Mouse (Mus musculus) liver, embryonic 15.5 days (tissue): Measurements from ENCODE around the gene Copg1. TPM values are rescaled to one million over a fixed set of nuclear protein-coding genes. Genes with fewer than 3 reads are reported as not detected.
A peak's percentile ranks its signal among the peaks of the same experiment; 100 is the strongest.
"Not testable (repeated sequence)": the region's sequence is repeated elsewhere in the genome, so short reads cannot be mapped to it uniquely, and the experiment has no call there.

Experiments
- ATAC-seq: fragments of 200-750 bp; cut with Nextera tagmentation; 2 replicates; pipeline ENCODE4 v1.8.0; 2017; ENCODE audit warnings: moderate number of reproducible peaks, mild to moderate bottlenecking, moderate library complexity; ENCODE audit not compliant: insufficient read depth
- H3K27ac ChIP-seq: fragments of 300-500 bp; sonication (generic); replicated peaks from 2 replicates; pipeline ENCODE4 v1.5.1; 2015; ENCODE audit warnings: mild to moderate bottlenecking, inconsistent platforms
- H3K27me3 ChIP-seq: fragments of 300-500 bp; sonication (generic); 2 replicates; pipeline ENCODE4 v1.6.1; 2015; ENCODE audit warnings: mild to moderate bottlenecking, inconsistent platforms
- H3K36me3 ChIP-seq: fragments of 300-500 bp; sonication (generic); replicated peaks from 2 replicates; pipeline ENCODE4 v1.6.1; 2015; ENCODE audit warnings: moderate library complexity, mild to moderate bottlenecking, inconsistent platforms
- H3K4me1 ChIP-seq: fragments of 300-500 bp; sonication (generic); replicated peaks from 2 replicates; pipeline ENCODE4 v1.6.1; 2015; ENCODE audit warnings: inconsistent platforms
- H3K4me2 ChIP-seq: fragments of 300-500 bp; sonication (generic); 2 replicates; pipeline ENCODE4 v1.6.1; 2015; ENCODE audit warnings: moderate library complexity, mild to moderate bottlenecking, inconsistent platforms
- H3K4me3 ChIP-seq: fragments of 300-500 bp; sonication (generic); replicated peaks from 2 replicates; pipeline ENCODE4 v1.5.1; 2015; ENCODE audit warnings: mild to moderate bottlenecking, inconsistent platforms
- H3K9ac ChIP-seq: fragments of 300-500 bp; sonication (generic); 2 replicates; pipeline ENCODE4 v1.6.1; 2015; ENCODE audit warnings: moderate library complexity, mild to moderate bottlenecking, inconsistent platforms
- H3K9me3 ChIP-seq: fragments of 300-500 bp; sonication (generic); replicated peaks from 2 replicates; pipeline ENCODE4 v1.6.1; 2016; ENCODE audit warnings: inconsistent platforms
- WGBS: fragments of 180-500 bp; shearing (Covaris S2); methylation state at CpG from one replicate; pipeline ENCODE4 v1.1.7; 2015; ENCODE audit warnings: mixed read lengths; ENCODE audit not compliant: insufficient replicate concordance; 5-methylcytosine and 5-hydroxymethylcytosine counted together
- polyA plus RNA-seq: library from polyadenylated mRNA; unstranded; fragments of >200 nt; fragmentation: Nextera tagmentation; extraction: Ambion mirVana; gene quantifications from 2 replicates; pipeline ENCODE4 v1.2.1, GENCODE M21; 2015

Copg1 gene
- polyA plus RNA-seq, 1 experiment from 2014 or later: 56.2 TPM

DNA sequence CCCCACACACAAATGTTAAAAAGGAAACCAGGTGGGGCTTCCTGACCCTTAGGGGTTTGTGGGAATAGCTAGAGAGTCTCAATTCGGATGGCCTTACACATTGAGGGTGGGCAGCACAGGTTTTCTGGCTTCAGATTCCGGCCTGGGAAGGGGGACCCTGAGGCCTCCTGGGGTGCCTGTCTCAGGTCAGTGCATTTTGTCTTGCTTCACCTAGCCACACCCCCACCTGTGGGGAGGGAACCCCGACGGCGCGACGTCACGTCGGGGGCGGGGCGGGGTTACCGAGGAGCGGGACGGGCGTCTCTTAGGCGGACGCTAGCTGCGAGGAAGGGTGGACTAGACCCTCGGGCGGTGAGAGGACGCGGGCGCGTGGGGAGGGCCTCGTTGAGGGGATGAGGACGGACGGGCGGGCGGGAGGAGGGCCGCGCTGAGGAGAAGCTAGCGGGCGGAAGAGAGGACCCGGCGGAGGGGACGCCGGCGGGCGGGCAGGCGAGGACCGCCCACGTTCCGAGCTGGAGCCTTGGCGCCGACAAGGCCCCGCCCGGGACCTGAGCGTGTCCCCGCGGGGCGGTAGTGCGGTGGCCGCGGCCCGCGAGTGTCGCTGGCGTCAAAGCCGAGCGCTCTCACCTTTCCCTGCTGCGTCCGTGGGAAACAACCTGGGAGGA is 26.2 kb downstream of the Copg1 start, which contains the start of gene Hmces:
Gene Hmces (plus strand): TSS at position 275 of the 665 bp plus-strand sequence.
- Histone ChIP-seq H3K9ac (peak within 1 kb of the TSS; percentile 87), H3K36me3 (peaks cover 66% of the 10 kb centered on the region), H3K4me2 (peak within 1 kb of the TSS; percentile 99), H3K9me3 (no peaks in the 10 kb centered on the region), H3K4me3 (peak within 1 kb of the TSS; percentile 86), H3K27me3 (no peaks in the 10 kb centered on the region), H3K27ac (peak within 1 kb of the TSS; percentile 77), H3K4me1 (peaks cover 26% of the 10 kb centered on the region)
- peak; percentile 93 for ATAC-seq
- 1% methylated on average over 61 of the region's 62 CpGs for WGBS

DNA sequence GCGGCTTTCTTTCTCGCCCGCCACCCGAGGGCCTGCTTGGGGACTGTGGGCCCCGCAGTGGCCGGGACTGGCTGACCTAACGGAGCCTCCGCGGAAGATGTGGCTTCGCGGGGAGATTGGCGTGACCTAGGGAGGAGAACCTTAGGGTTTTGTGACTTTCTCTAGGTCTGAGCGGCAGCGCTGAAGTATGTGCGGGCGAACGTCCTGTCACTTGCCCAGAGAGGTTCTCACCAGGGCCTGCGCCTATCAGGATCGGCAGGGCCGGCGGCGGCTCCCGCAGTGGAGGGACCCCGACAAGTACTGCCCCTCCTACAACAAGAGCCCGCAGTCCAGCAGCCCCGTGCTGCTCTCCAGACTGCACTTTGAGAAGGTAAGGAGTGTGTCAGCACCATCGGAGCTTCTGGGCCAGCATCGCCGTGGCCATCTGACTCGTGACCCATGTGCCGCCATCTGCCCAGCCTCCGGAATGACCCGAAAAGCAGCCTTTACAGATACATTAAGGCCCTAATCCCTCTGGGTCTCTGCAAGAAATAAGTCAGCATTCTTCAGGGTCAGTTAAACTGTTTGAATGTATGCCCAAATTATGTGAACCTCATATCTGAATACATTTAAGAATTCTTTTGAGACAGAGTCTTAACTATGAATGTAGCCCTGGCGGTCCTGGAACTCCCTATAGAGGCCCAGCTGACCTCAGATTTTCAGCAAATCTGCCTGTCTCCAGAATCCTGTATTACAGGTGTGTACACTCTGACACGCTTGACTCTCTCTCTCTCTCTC is 26.9 kb downstream of the Copg1 start:
- peak overlapping the region; percentile 86 for H3K4me3 ChIP-seq
- peak overlapping the region; percentile 99 for H3K4me2 ChIP-seq
- peak overlapping the region; percentile 77 for H3K27ac ChIP-seq
- H3K9me3 ChIP-seq: no peaks in the 10 kb centered on the region
- H3K9ac ChIP-seq: peak overlapping the region; percentile 87
- no peaks in the 10 kb centered on the region for H3K27me3 ChIP-seq
- peaks cover 65% of the 10 kb centered on the region for H3K36me3 ChIP-seq
- whole genome bisulfite sequencing: 4% methylated on average over 35 of the region's 35 CpGs
- peaks cover 26% of the 10 kb centered on the region for H3K4me1 ChIP-seq
- ATAC-seq: peak; percentile 49

DNA sequence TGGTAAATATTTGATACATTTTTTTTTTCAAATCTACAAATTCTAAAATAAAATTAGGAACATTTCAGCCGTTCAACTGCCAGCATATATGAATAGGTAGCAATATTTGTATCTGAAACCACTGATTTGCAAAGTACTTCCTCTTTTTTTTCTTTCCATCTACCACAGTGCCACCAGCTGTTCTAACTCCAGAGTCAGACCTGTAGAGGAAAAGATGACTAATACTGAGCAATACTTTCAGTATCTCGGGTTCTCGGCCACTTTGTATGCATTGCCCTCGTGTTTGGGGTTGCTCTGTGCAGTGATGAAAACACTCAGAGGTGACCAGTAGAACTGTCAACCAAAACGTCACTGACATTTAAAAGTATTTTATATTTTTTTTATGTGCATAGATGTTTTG is 28.3 kb downstream of the Copg1 start:
- no peak for ATAC-seq
- Histone ChIP-seq H3K36me3 (peaks cover 55% of the 10 kb centered on the region), H3K4me3 (no peak overlapping the region), H3K4me1 (peaks cover 26% of the 10 kb centered on the region), H3K4me2 (no peak overlapping the region), H3K27ac (no peak overlapping the region), H3K9me3 (no peaks in the 10 kb centered on the region), H3K27me3 (no peaks in the 10 kb centered on the region), H3K9ac (no peak overlapping the region)
- 36% methylated on average over 5 of the region's 5 CpGs for WGBS

DNA sequence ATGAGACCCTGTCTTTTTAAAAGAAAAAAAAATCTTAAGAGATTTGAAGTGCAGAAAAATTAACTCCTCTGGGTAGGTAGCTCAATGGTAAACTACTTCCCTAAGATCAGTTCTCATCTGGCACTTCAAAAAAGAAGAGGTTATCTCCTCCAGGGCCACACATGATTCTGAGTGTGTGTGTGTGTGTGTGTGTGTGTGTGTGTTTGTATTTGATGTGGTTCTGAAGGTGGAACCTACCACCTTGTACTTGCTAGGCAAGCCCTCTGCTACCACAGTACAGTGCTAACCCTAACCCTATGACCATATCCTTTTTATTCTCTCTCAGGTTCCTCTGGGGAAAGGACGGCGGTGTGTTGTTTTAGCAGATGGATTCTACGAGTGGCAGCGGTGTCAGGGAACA is 33.6 kb downstream of the Copg1 start:
- ATAC-seq: no peak
- Histone ChIP-seq H3K4me2 (no peak overlapping the region), H3K4me3 (no peak overlapping the region), H3K9ac (no peak overlapping the region), H3K27me3 (no peaks in the 10 kb centered on the region), H3K4me1 (0 out of 2 replicates have a peak, but pooled peaks cover 2% of the 10 kb centered on the region), H3K36me3 (peaks cover 55% of the 10 kb centered on the region), H3K27ac (no peak overlapping the region), H3K9me3 (no peaks in the 10 kb centered on the region)
- 88% methylated on average over 4 of the region's 4 CpGs for WGBS

DNA sequence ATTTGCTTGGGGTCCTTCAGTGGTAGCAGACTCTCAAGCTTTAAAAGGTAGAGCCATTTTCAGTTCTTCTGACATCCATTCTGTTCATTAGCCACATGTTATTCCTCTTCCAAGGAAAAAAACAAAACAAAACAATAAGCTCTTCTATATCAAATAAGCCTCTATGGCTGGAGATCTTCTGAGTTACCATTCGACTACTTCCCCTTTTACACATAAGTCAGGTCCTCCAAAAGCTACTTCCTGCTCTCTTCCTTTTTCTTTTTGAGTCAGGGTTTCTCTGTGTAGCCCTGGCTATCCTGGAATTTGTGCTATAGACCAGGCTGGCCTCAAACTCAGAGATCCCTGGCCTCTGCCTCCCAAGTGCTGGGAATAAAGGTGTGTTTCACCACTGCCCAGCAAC is 36.0 kb downstream of the Copg1 start:
- no peaks in the 10 kb centered on the region for H3K9me3 ChIP-seq
- no peak for ATAC-seq
- H3K4me3 ChIP-seq: no peak overlapping the region
- H3K4me1 ChIP-seq: no peaks in the 10 kb centered on the region
- H3K36me3 ChIP-seq: peaks cover 41% of the 10 kb centered on the region
- no peak overlapping the region for H3K9ac ChIP-seq
- no peak overlapping the region for H3K27ac ChIP-seq
- H3K4me2 ChIP-seq: no peak overlapping the region
- H3K27me3 ChIP-seq: no peaks in the 10 kb centered on the region
- WGBS: 16% methylated on average over 1 of the region's 1 CpGs

DNA sequence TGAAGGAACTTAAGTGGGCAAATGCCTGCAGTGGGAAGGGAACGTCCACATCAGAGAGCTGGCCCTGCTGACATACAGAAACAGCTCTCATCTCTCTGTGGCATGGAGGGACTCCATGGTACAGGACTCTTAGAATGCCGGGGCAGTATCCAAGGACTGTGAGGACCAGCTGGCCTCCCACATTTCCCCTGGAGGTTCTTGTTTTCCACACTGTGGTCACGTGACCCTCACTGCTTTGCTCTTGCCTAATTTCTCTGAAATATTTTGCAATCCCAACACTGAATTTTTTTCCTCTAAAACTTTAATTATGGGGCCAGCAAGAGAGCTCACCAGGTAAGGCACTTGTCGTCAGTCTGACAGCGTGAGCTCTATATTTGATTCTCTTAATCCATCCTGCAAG is 47.4 kb downstream of the Copg1 start:
- no peak overlapping the region for H3K9ac ChIP-seq
- no peak overlapping the region for H3K4me2 ChIP-seq
- peaks cover 4% of the 10 kb centered on the region; the same call in 1 of the 2 replicates for H3K4me1 ChIP-seq
- no peak overlapping the region for H3K27ac ChIP-seq
- 71% methylated on average over 5 of the region's 5 CpGs for WGBS
- H3K4me3 ChIP-seq: no peak overlapping the region
- H3K9me3 ChIP-seq: no peaks in the 10 kb centered on the region
- no peak for ATAC-seq
- H3K36me3 ChIP-seq: peaks cover 56% of the 10 kb centered on the region
- no peaks in the 10 kb centered on the region for H3K27me3 ChIP-seq

DNA sequence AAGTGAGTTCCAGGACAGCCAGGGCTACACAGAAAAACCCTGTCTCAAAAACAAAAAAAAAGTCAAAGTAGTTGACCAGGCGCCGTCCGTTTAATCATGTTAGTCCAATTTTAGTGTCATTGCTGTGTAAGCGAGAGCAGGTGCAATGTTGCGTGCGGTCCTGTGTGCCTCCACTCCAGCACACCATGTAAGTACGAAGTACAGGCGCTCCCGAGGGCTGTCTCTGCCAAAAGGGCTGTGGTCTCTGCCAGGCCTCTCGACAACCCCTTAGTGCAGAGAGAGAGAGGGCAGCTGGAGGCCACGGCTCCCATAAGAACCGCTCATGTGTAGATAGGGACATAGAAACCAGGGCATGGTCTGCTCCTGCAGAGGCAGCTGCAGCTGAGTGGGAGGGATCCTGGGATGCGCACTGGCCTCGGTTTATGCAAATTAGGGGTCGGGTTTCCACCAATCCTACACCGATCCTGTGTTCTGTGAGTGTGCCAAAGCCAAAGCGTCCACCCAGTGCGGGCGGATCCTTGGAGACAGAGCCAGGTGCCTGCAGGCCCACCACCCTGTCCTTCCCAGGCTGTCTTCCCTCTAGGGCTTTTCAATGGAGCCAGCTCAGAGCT is 49.7 kb downstream of the Copg1 start:
- Histone ChIP-seq H3K4me3 (no peak overlapping the region), H3K27ac (no peak overlapping the region), H3K4me1 (peaks cover 4% of the 10 kb centered on the region; the same call in 1 of the 2 replicates), H3K9me3 (no peaks in the 10 kb centered on the region), H3K27me3 (no peaks in the 10 kb centered on the region), H3K9ac (no peak overlapping the region), H3K4me2 (no peak overlapping the region), H3K36me3 (peaks cover 40% of the 10 kb centered on the region)
- peak; percentile 28; the same call in 1 of the 2 replicates for ATAC-seq
- 69% methylated on average over 19 of the region's 19 CpGs for WGBS

DNA sequence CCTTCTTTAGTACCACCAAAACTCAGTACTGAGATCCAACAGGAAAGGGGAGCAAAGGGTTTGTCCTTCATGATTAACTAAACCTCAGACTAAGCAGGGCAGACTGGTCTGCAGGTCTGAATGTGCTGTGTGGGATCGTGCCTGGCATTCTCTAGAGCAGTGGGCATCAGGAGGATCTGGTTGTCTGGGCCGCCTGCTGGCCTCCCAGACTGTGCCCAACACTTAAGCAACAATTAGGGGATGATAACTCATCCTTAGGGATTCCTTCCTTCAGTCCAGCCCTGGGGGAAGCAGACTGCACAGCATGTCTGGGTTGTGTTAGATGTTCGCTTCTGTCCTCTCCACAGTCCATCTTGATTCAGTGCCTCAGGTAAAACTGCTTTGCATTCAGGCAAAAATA is 51.3 kb downstream of the Copg1 start:
- WGBS: 78% methylated on average over 3 of the region's 3 CpGs
- Histone ChIP-seq H3K27ac (no peak overlapping the region), H3K4me1 (peaks cover 4% of the 10 kb centered on the region; the same call in 1 of the 2 replicates), H3K36me3 (peaks cover 27% of the 10 kb centered on the region), H3K9ac (no peak overlapping the region), H3K4me3 (no peak overlapping the region), H3K4me2 (no peak overlapping the region), H3K9me3 (no peaks in the 10 kb centered on the region), H3K27me3 (no peaks in the 10 kb centered on the region)
- ATAC-seq: no peak

DNA sequence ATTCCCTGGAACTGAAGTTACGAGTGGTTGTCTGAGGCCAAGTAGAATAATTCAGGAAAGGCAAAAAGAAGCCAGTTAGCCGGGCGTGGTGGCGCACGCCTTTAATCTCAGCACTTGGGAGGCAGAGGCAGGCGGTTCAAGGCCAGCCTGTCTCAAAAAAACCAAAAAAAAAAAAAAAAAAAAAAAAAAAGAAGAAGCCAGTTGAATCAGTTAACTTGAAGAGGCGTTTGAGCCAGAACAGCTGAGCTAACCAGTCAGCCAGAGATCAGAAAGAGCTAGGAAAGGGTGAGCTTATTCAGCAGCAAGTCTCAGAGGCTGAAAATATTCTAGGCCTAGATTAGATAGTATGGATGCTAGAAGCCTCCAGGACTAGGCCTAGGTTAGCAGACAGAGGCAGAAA is 54.6 kb downstream of the Copg1 start:
- H3K27ac ChIP-seq: no peak overlapping the region
- H3K4me2 ChIP-seq: no peak overlapping the region
- H3K4me1 ChIP-seq: peaks cover 3% of the 10 kb centered on the region; the same call in 1 of the 2 replicates
- no peak overlapping the region for H3K9ac ChIP-seq
- H3K4me3 ChIP-seq: no peak overlapping the region
- no peaks in the 10 kb centered on the region for H3K27me3 ChIP-seq
- no peak for ATAC-seq
- 71% methylated on average over 7 of the region's 7 CpGs for WGBS
- 0 out of 2 replicates have a peak, but pooled peaks cover 1% of the 10 kb centered on the region for H3K36me3 ChIP-seq
- H3K9me3 ChIP-seq: no peaks in the 10 kb centered on the region

DNA sequence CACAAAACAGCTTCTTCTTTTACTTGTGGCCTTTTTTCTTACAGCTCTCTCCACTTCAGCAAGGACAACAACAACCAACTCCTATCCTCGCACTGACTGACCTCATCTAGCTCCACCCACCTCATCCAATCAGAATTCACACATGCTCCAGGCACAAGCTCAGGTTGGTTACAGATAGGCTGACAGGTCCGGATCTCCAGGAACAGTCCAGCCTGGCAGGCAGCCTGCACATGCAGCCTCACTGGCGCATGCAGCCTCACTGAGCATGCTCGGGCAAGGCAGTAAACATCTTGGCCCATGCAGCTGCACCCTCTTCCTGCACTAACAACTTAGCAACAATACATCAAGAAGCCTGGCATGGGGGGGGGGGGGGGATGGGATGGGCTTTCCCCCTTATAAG is 74.8 kb downstream of the Copg1 start:
- H3K4me1 ChIP-seq, H3K4me2 ChIP-seq, H3K36me3 ChIP-seq, ATAC-seq, H3K9me3 ChIP-seq, H3K9ac ChIP-seq, H3K4me3 ChIP-seq, H3K27ac ChIP-seq, H3K27me3 ChIP-seq: not testable (repeated sequence)
- 73% methylated on average over 4 of the region's 4 CpGs for WGBS
